Mouse (Mus musculus): ENCODE data around the gene Smcp. TPM values are rescaled to one million over a fixed set of nuclear protein-coding genes. Genes with fewer than 3 reads are reported as not detected.

Smcp gene
- total RNA-seq, 2 experiments from 2014 or later = not detected

Other genes with a start within 250 kb of the Smcp start
- gene Sprr2d, start 249.9 kb downstream of the Smcp start, total RNA-seq (2015) = not detected in 2 replicates
- not detected in 2 replicates for gene Sprr2d, start 249.9 kb downstream of the Smcp start, total RNA-seq (2017)
- not detected in 2 replicates for gene Sprr2e, start 236.9 kb downstream of the Smcp start, total RNA-seq (2015)
- gene Sprr2e, start 236.9 kb downstream of the Smcp start, total RNA-seq (2017) = not detected in 2 replicates
- not detected in 2 replicates for gene Sprr2f, start 223.8 kb downstream of the Smcp start, total RNA-seq (2015)
- not detected in 2 replicates for gene Sprr2f, start 223.8 kb downstream of the Smcp start, total RNA-seq (2017)
- gene Sprr2h, start 203.3 kb downstream of the Smcp start, total RNA-seq (2015) = not detected in 2 replicates
- not detected in 2 replicates for gene Sprr2h, start 203.3 kb downstream of the Smcp start, total RNA-seq (2017)
- gene Sprr2i, start 181.0 kb downstream of the Smcp start, total RNA-seq (2015) = not detected in 2 replicates
- not detected in 2 replicates for gene Sprr2i, start 181.0 kb downstream of the Smcp start, total RNA-seq (2017)
- not detected in 2 replicates for gene Sprr2j-ps, start 170.9 kb downstream of the Smcp start, total RNA-seq (2015)
- not detected in 2 replicates for gene Sprr2j-ps, start 170.9 kb downstream of the Smcp start, total RNA-seq (2017)
- gene Gm9774, start 159.6 kb downstream of the Smcp start, total RNA-seq (2015) = 9.5 and 12.2 TPM in 2 replicates
- 1.7 and 1.9 TPM in 2 replicates for gene Gm9774, start 159.6 kb downstream of the Smcp start, total RNA-seq (2017)
- not detected in 2 replicates for gene Sprr2k, start 156.4 kb downstream of the Smcp start, total RNA-seq (2015)
- gene Sprr2k, start 156.4 kb downstream of the Smcp start, total RNA-seq (2017) = not detected in 2 replicates
- gene Sprr1b, start 150.2 kb downstream of the Smcp start, total RNA-seq (2015) = not detected in 2 replicates
- gene Sprr1b, start 150.2 kb downstream of the Smcp start, total RNA-seq (2017) = not detected in 2 replicates
- gene Sprr3, start 130.3 kb downstream of the Smcp start, total RNA-seq (2015) = not detected in 2 replicates
- not detected in 2 replicates for gene Sprr3, start 130.3 kb downstream of the Smcp start, total RNA-seq (2017)
- not detected in 2 replicates for gene Sprr1a, start 103.1 kb downstream of the Smcp start, total RNA-seq (2015)
- not detected in 2 replicates for gene Sprr1a, start 103.1 kb downstream of the Smcp start, total RNA-seq (2017)
- gene Sprr4, start 88.5 kb downstream of the Smcp start, total RNA-seq (2015) = not detected in 2 replicates
- not detected in 2 replicates for gene Sprr4, start 88.5 kb downstream of the Smcp start, total RNA-seq (2017)
- gene 2310046K23Rik, start 54.5 kb downstream of the Smcp start, total RNA-seq (2015) = not detected in 2 replicates
- gene 2310046K23Rik, start 54.5 kb downstream of the Smcp start, total RNA-seq (2017) = not detected in 2 replicates
- gene Ivl, start 15.3 kb downstream of the Smcp start, total RNA-seq (2015) = 0.22 TPM in 1 of 2 replicates, not detected in the other
- 0.27 TPM in 1 of 2 replicates, not detected in the other for gene Ivl, start 15.3 kb downstream of the Smcp start, total RNA-seq (2017)
- gene 2210017I01Rik, start 18.5 kb upstream of the Smcp start, total RNA-seq (2015) = not detected in 2 replicates
- gene 2210017I01Rik, start 18.5 kb upstream of the Smcp start, total RNA-seq (2017) = not detected in 2 replicates
- gene Lce6a, start 32.7 kb upstream of the Smcp start, total RNA-seq (2015) = not detected in 2 replicates
- not detected in 2 replicates for gene Lce6a, start 32.7 kb upstream of the Smcp start, total RNA-seq (2017)
- gene Lce1a1, start 59.3 kb upstream of the Smcp start, total RNA-seq (2015) = not detected in 2 replicates
- not detected in 2 replicates for gene Lce1a1, start 59.3 kb upstream of the Smcp start, total RNA-seq (2017)
- gene Lce1b, start 67.9 kb upstream of the Smcp start, total RNA-seq (2015) = not detected in 2 replicates
- gene Lce1b, start 67.9 kb upstream of the Smcp start, total RNA-seq (2017) = not detected in 2 replicates
- not detected in 2 replicates for gene Lce1a2, start 81.3 kb upstream of the Smcp start, total RNA-seq (2015)
- gene Lce1a2, start 81.3 kb upstream of the Smcp start, total RNA-seq (2017) = not detected in 2 replicates
- not detected in 2 replicates for gene Lce1c, start 90.2 kb upstream of the Smcp start, total RNA-seq (2015)
- not detected in 2 replicates for gene Lce1c, start 90.2 kb upstream of the Smcp start, total RNA-seq (2017)
- not detected in 2 replicates for gene Lce1d, start 98.2 kb upstream of the Smcp start, total RNA-seq (2015)
- gene Lce1d, start 98.2 kb upstream of the Smcp start, total RNA-seq (2017) = not detected in 2 replicates
- gene Lce1e, start 120.1 kb upstream of the Smcp start, total RNA-seq (2015) = not detected in 2 replicates
- gene Lce1e, start 120.1 kb upstream of the Smcp start, total RNA-seq (2017) = not detected in 2 replicates
- not detected in 2 replicates for gene Lce1f, start 131.4 kb upstream of the Smcp start, total RNA-seq (2015)
- not detected in 2 replicates for gene Lce1f, start 131.4 kb upstream of the Smcp start, total RNA-seq (2017)
- gene Gm38119, start 150.1 kb upstream of the Smcp start, total RNA-seq (2015) = not detected in 2 replicates
- gene Gm38119, start 150.1 kb upstream of the Smcp start, total RNA-seq (2017) = not detected in 2 replicates
- not detected in 2 replicates for gene Lce1g, start 163.3 kb upstream of the Smcp start, total RNA-seq (2015)
- not detected in 2 replicates for gene Lce1g, start 163.3 kb upstream of the Smcp start, total RNA-seq (2017)
- not detected in 2 replicates for gene Lce1h, start 176.1 kb upstream of the Smcp start, total RNA-seq (2015)
- not detected in 2 replicates for gene Lce1h, start 176.1 kb upstream of the Smcp start, total RNA-seq (2017)
- not detected in 2 replicates for gene Lce1i, start 189.9 kb upstream of the Smcp start, total RNA-seq (2015)
- not detected in 2 replicates for gene Lce1i, start 189.9 kb upstream of the Smcp start, total RNA-seq (2017)
- gene Lce1j, start 201.5 kb upstream of the Smcp start, total RNA-seq (2015) = not detected in 2 replicates
- gene Lce1j, start 201.5 kb upstream of the Smcp start, total RNA-seq (2017) = not detected in 2 replicates
- not detected in 2 replicates for gene Lce1k, start 218.9 kb upstream of the Smcp start, total RNA-seq (2015)
- not detected in 2 replicates for gene Lce1k, start 218.9 kb upstream of the Smcp start, total RNA-seq (2017)
- gene Kprp, start 238.2 kb upstream of the Smcp start, total RNA-seq (2015) = not detected in 2 replicates
- not detected in 2 replicates for gene Kprp, start 238.2 kb upstream of the Smcp start, total RNA-seq (2017)